23 mouse cellular contexts compared by ENCODE assay signal in genomic region chr5:119149389-119150185, GRCm38 (mm10).
DNase-seq lines count a peak whose midpoint lies in the region; ATAC-seq lines count a peak whose summit lies in the region.
"Had no signal": no experiment of that assay in that cellular context is flagged by ENCODE, and none has a peak within 500 bp of the region (broad histone marks: within the 10 kb centered on the region; RNA-seq: fewer than 3 reads in every experiment).

No protein-coding gene starts in this region.

- DNase-seq in heart, adult 11 months: peak; percentile 61
- DNase-seq in heart, postnatal 14 days: no peak
- DNase-seq in embryo, embryonic 11.5 days (ENCODE audit: low read depth, low spot score): peak; percentile 17
- peak; percentile 86 for DNase-seq in embryonic facial prominence, embryonic 11.5 days (ENCODE audit: low spot score)
- peak; percentile 41 for DNase-seq in limb, embryonic 10.5 days (ENCODE audit: low spot score)
- no peak for DNase-seq in right cerebral cortex, adult 2 months (ENCODE audit: low spot score in 2 of 2)
- no peak for DNase-seq in layer of hippocampus, adult 9-10 months (ENCODE audit: low spot score)
- DNase-seq: adrenal gland, postnatal 14 days; cerebellum, adult 11-12 months; cerebellum, adult 9-11 months; cerebellum, postnatal 36 days; forebrain, postnatal 0 days; gastrocnemius, postnatal 36 days; heart, adult 18-20 months; heart, postnatal 10 days had no signal

- no peaks in the 10 kb centered on the region for H3K4me1 ChIP-seq in embryonic facial prominence, embryonic 11.5 days (ENCODE audit: control insufficient read depth, insufficient read depth, low read length)
- peaks cover 16% of the 10 kb centered on the region for H3K4me1 ChIP-seq in limb, embryonic 10.5 days
- H3K4me1 ChIP-seq: forebrain, embryonic 13.5 days; heart, embryonic 10.5 days; hindbrain, embryonic 15.5 days had no signal

- H3K4me3 ChIP-seq in embryonic facial prominence, embryonic 11.5 days (ENCODE audit: low read depth, low read length): no peak overlapping the region
- H3K4me3 ChIP-seq in limb, embryonic 10.5 days: no peak overlapping the region
- H3K4me3 ChIP-seq: embryonic facial prominence, embryonic 12.5 days; forebrain, embryonic 13.5 days; heart, embryonic 10.5 days; hindbrain, embryonic 15.5 days had no signal

- peak; percentile 56; the same call in 1 of the 2 replicates for ATAC-seq in embryonic facial prominence, embryonic 11.5 days (replicated peaks; ENCODE audit: insufficient number of reproducible peaks, low FRiP score, low TSS enrichment, low read depth)
- ATAC-seq: activated CD4-positive, CD25-positive, alpha-beta regulatory T cell, adult 4 months; forebrain, embryonic 13.5 days; forebrain, postnatal 0 days; intestine, embryonic 16.5 days; Patski had no signal

- no peak overlapping the region for H3K4me2 ChIP-seq in embryonic facial prominence, embryonic 11.5 days (ENCODE audit: low read depth, low read length)
- H3K4me2 ChIP-seq: embryonic facial prominence, embryonic 12.5 days; forebrain, embryonic 13.5 days; hindbrain, embryonic 15.5 days had no signal

- WGBS in embryonic facial prominence, embryonic 11.5 days: 40% methylated on average over 25 of the region's 25 CpGs
- 63% methylated on average over 25 of the region's 25 CpGs for WGBS in limb, embryonic 10.5 days

- intact Hi-C loops in heart, postnatal 14 days (cut with DNase I): no loop called here

- H3K36me3 ChIP-seq in embryonic facial prominence, embryonic 11.5 days (replicated peaks; ENCODE audit: control insufficient read depth, insufficient read depth, low read depth, low read length): no peaks in the 10 kb centered on the region
- no peaks in the 10 kb centered on the region for H3K36me3 ChIP-seq in limb, embryonic 10.5 days
- H3K36me3 ChIP-seq: embryonic facial prominence, embryonic 12.5 days; heart, embryonic 10.5 days; hindbrain, embryonic 15.5 days had no signal

- no peaks in the 10 kb centered on the region for H3K27me3 ChIP-seq in embryonic facial prominence, embryonic 11.5 days (ENCODE audit: control insufficient read depth, insufficient read depth, low read length)
- H3K27me3 ChIP-seq in limb, embryonic 10.5 days (ENCODE audit: low read depth, poor library complexity, severe bottlenecking): 0 out of 2 replicates have a peak, but pooled peaks cover 6% of the 10 kb centered on the region
- H3K27me3 ChIP-seq: CH12.LX; forebrain, embryonic 13.5 days; hindbrain, embryonic 15.5 days; Patski had no signal

- H3K9me3 ChIP-seq in embryonic facial prominence, embryonic 11.5 days (replicated peaks; ENCODE audit: control insufficient read depth, low read length): no peaks in the 10 kb centered on the region
- no peaks in the 10 kb centered on the region for H3K9me3 ChIP-seq in limb, embryonic 10.5 days (replicated peaks)
- H3K9me3 ChIP-seq: hindbrain, embryonic 15.5 days had no signal

- no peak overlapping the region for H3K9ac ChIP-seq in embryonic facial prominence, embryonic 11.5 days (replicated peaks; ENCODE audit: low read length)
- H3K9ac ChIP-seq: embryonic facial prominence, embryonic 12.5 days; forebrain, embryonic 13.5 days; forebrain, postnatal 0 days; hindbrain, embryonic 15.5 days had no signal

- no peak overlapping the region for H3K27ac ChIP-seq in embryonic facial prominence, embryonic 11.5 days (replicated peaks; ENCODE audit: low read depth, low read length)
- no peak overlapping the region; the same call in 1 of the 2 replicates for H3K27ac ChIP-seq in limb, embryonic 10.5 days
- H3K27ac ChIP-seq: embryonic facial prominence, embryonic 12.5 days; forebrain, embryonic 13.5 days; heart, embryonic 10.5 days; hindbrain, embryonic 15.5 days had no signal

Comparison
In these comparisons a context has a peak if more than half of its experiments do, and no peak if none do; other contexts are left out.
1. DNase-seq: peak in heart, adult 11 months (single experiment), embryo, embryonic 11.5 days (single experiment), embryonic facial prominence, embryonic 11.5 days (single experiment) and limb, embryonic 10.5 days (single experiment); none in heart, postnatal 14 days (0 of 2), right cerebral cortex, adult 2 months (0 of 2) and layer of hippocampus, adult 9-10 months (single experiment).